Comparison of ENCODE assay signal across 16 mouse cellular contexts in the genomic region with DNA sequence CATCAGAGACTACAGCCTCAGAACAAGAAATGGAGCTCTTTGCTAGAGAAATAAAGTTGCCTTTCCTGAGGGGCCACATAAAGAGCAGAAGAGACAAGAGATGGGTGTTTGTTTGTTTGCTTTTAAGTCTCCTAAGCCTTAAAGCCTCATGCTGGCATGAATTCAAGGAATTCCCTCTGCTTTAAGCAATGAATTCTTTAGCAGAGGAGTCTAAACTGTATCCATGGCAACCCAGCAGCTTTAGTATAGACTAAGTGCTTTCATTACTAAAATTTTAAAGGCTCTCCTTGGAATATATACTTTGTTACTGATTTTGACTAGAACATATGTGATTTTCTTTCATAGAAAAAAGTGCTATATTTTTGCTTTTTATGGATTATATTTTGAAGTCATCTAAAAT.
DNase-seq lines count a peak whose midpoint lies in the region; ATAC-seq and TF ChIP-seq lines count a peak whose summit lies in the region.
"Had no signal": no experiment of that assay in that cellular context is flagged by ENCODE, and none has a peak within 500 bp of the region (broad histone marks: within the 10 kb centered on the region; RNA-seq: fewer than 3 reads in every experiment).

No protein-coding gene starts in this region.

- H3K27ac ChIP-seq in embryonic facial prominence, embryonic 14.5 days (replicated peaks; ENCODE audit: low read depth, low read length) = no peak overlapping the region
- H3K27ac ChIP-seq in embryonic facial prominence, embryonic 10.5 days (replicated peaks) = no peak overlapping the region
- no peak overlapping the region for H3K27ac ChIP-seq in lung, embryonic 14.5 days (ENCODE audit: low read depth)
- no peak overlapping the region for H3K27ac ChIP-seq in forebrain, embryonic 15.5 days (replicated peaks)
- no peak overlapping the region for H3K27ac ChIP-seq in midbrain, postnatal 0 days (ENCODE audit: low read depth, low read length)
- H3K27ac ChIP-seq in kidney, embryonic 14.5 days (ENCODE audit: low read depth, low read length) = no peak overlapping the region
- H3K27ac ChIP-seq: liver, embryonic 14.5 days had no signal

- H3K9ac ChIP-seq in embryonic facial prominence, embryonic 14.5 days (ENCODE audit: low read depth, low read length) = no peak overlapping the region
- H3K9ac ChIP-seq in lung, embryonic 14.5 days = no peak overlapping the region
- no peak overlapping the region for H3K9ac ChIP-seq in forebrain, embryonic 15.5 days (replicated peaks)
- H3K9ac ChIP-seq in midbrain, postnatal 0 days (replicated peaks; ENCODE audit: low read length, poor library complexity, severe bottlenecking) = no peak overlapping the region
- H3K9ac ChIP-seq in kidney, embryonic 14.5 days (ENCODE audit: low read depth, low read length) = no peak overlapping the region
- H3K9ac ChIP-seq: heart, embryonic 12.5 days; liver, embryonic 14.5 days had no signal

- no peaks in the 10 kb centered on the region for H3K36me3 ChIP-seq in embryonic facial prominence, embryonic 14.5 days (ENCODE audit: control insufficient read depth, insufficient read depth, low read length)
- H3K36me3 ChIP-seq in embryonic facial prominence, embryonic 10.5 days (replicated peaks) = no peaks in the 10 kb centered on the region
- no peaks in the 10 kb centered on the region for H3K36me3 ChIP-seq in lung, embryonic 14.5 days (ENCODE audit: insufficient read depth)
- H3K36me3 ChIP-seq in forebrain, embryonic 15.5 days = no peaks in the 10 kb centered on the region
- H3K36me3 ChIP-seq in midbrain, postnatal 0 days (ENCODE audit: insufficient read depth, low read length) = no peaks in the 10 kb centered on the region
- no peaks in the 10 kb centered on the region for H3K36me3 ChIP-seq in kidney, embryonic 14.5 days (ENCODE audit: control insufficient read depth, insufficient read depth, low read length)
- H3K36me3 ChIP-seq: heart, embryonic 12.5 days had no signal

- no peak for TF ChIP-seq CTCF in lung, embryonic 14.5 days (IDR thresholded peaks at IDR 0.05; ENCODE audit: low read depth)
- no peak for TF ChIP-seq CTCF in midbrain, postnatal 0 days (IDR thresholded peaks at IDR 0.05)

- H3K4me3 ChIP-seq in embryonic facial prominence, embryonic 14.5 days (ENCODE audit: low read depth, low read length) = no peak overlapping the region
- no peak overlapping the region for H3K4me3 ChIP-seq in embryonic facial prominence, embryonic 10.5 days
- no peak overlapping the region for H3K4me3 ChIP-seq in lung, embryonic 14.5 days (ENCODE audit: low read depth, low read length)
- H3K4me3 ChIP-seq in forebrain, embryonic 15.5 days = no peak overlapping the region
- H3K4me3 ChIP-seq in midbrain, postnatal 0 days (ENCODE audit: low read depth, low read length) = no peak overlapping the region
- H3K4me3 ChIP-seq in kidney, embryonic 14.5 days (ENCODE audit: low read length) = no peak overlapping the region
- H3K4me3 ChIP-seq: heart, embryonic 12.5 days; myocyte had no signal

- no peaks in the 10 kb centered on the region for H3K4me1 ChIP-seq in embryonic facial prominence, embryonic 14.5 days (ENCODE audit: control insufficient read depth, insufficient read depth, low read length)
- H3K4me1 ChIP-seq in embryonic facial prominence, embryonic 10.5 days = peaks cover 2% of the 10 kb centered on the region; the same call in 1 of the 2 replicates
- H3K4me1 ChIP-seq in lung, embryonic 14.5 days (ENCODE audit: insufficient read depth) = peaks cover 4% of the 10 kb centered on the region; the same call in 1 of the 2 replicates
- peaks cover 3% of the 10 kb centered on the region; the same call in 1 of the 2 replicates for H3K4me1 ChIP-seq in forebrain, embryonic 15.5 days
- no peaks in the 10 kb centered on the region; the same call in 1 of the 2 replicates for H3K4me1 ChIP-seq in midbrain, postnatal 0 days (ENCODE audit: insufficient read depth, low read length)
- 0 out of 2 replicates have a peak, but pooled peaks cover 2% of the 10 kb centered on the region for H3K4me1 ChIP-seq in kidney, embryonic 14.5 days (ENCODE audit: control insufficient read depth, insufficient read depth, low read length)
- H3K4me1 ChIP-seq: heart, embryonic 12.5 days had no signal

- ATAC-seq in embryonic facial prominence, embryonic 14.5 days (ENCODE audit: low read depth) = 0 out of 2 replicates have a peak, but pooled peaks have one; percentile 37
- ATAC-seq in lung, embryonic 14.5 days (ENCODE audit: insufficient read depth) = peak; percentile 76
- peak; percentile 82 for ATAC-seq in forebrain, embryonic 15.5 days (replicated peaks)
- no peak for ATAC-seq in midbrain, postnatal 0 days (ENCODE audit: low FRiP score)
- no peak for ATAC-seq in kidney, embryonic 14.5 days (ENCODE audit: low FRiP score, low TSS enrichment)
- ATAC-seq: Patski had no signal

- DNase-seq in embryonic facial prominence, embryonic 14.5 days (ENCODE audit: low spot score) = peak; percentile 86
- DNase-seq in embryonic facial prominence, embryonic 10.5 days (ENCODE audit: low spot score) = no peak
- peak; percentile 92 for DNase-seq in lung, embryonic 14.5 days
- no peak for DNase-seq in lung, adult 18-20 months
- DNase-seq in midbrain, postnatal 0 days (ENCODE audit: low spot score) = peak; percentile 74
- no peak for DNase-seq in thymus, postnatal 25 days
- DNase-seq: gastrocnemius, postnatal 36 days; heart, postnatal 4 days; kidney, adult 18-20 months; left cerebral cortex, postnatal 4 days had no signal

- no peaks in the 10 kb centered on the region for H3K9me3 ChIP-seq in embryonic facial prominence, embryonic 14.5 days (ENCODE audit: control insufficient read depth, low read length)
- H3K9me3 ChIP-seq in embryonic facial prominence, embryonic 10.5 days = no peaks in the 10 kb centered on the region
- no peaks in the 10 kb centered on the region for H3K9me3 ChIP-seq in lung, embryonic 14.5 days (ENCODE audit: low read depth, low read length)
- no peaks in the 10 kb centered on the region for H3K9me3 ChIP-seq in forebrain, embryonic 15.5 days
- no peaks in the 10 kb centered on the region for H3K9me3 ChIP-seq in midbrain, postnatal 0 days (ENCODE audit: low read length)
- H3K9me3 ChIP-seq in kidney, embryonic 14.5 days (ENCODE audit: control insufficient read depth, low read length) = no peaks in the 10 kb centered on the region
- H3K9me3 ChIP-seq: heart, embryonic 12.5 days had no signal

- H3K27me3 ChIP-seq in embryonic facial prominence, embryonic 14.5 days (replicated peaks; ENCODE audit: control insufficient read depth, insufficient read depth, low read length) = no peaks in the 10 kb centered on the region
- no peaks in the 10 kb centered on the region for H3K27me3 ChIP-seq in embryonic facial prominence, embryonic 10.5 days (replicated peaks; ENCODE audit: low read depth, poor library complexity, severe bottlenecking)
- H3K27me3 ChIP-seq in lung, embryonic 14.5 days (ENCODE audit: insufficient read depth, low read length) = no peaks in the 10 kb centered on the region
- no peaks in the 10 kb centered on the region for H3K27me3 ChIP-seq in forebrain, embryonic 15.5 days
- no peaks in the 10 kb centered on the region for H3K27me3 ChIP-seq in midbrain, postnatal 0 days (ENCODE audit: insufficient read depth, low read length)
- H3K27me3 ChIP-seq in kidney, embryonic 14.5 days (ENCODE audit: control insufficient read depth, insufficient read depth, low read length) = no peaks in the 10 kb centered on the region
- H3K27me3 ChIP-seq: heart, embryonic 12.5 days; Patski had no signal

- H3K4me2 ChIP-seq in embryonic facial prominence, embryonic 14.5 days (ENCODE audit: low read depth, low read length) = no peak overlapping the region
- H3K4me2 ChIP-seq in lung, embryonic 14.5 days = no peak overlapping the region
- H3K4me2 ChIP-seq in forebrain, embryonic 15.5 days (replicated peaks) = no peak overlapping the region
- H3K4me2 ChIP-seq in midbrain, postnatal 0 days (ENCODE audit: low read depth, low read length, poor library complexity, severe bottlenecking) = no peak overlapping the region
- H3K4me2 ChIP-seq in kidney, embryonic 14.5 days (replicated peaks; ENCODE audit: low read depth, low read length) = no peak overlapping the region
- H3K4me2 ChIP-seq: heart, embryonic 12.5 days had no signal

Comparison
In these comparisons a context has a peak if more than half of its experiments do, and no peak if none do; other contexts are left out.
1. DNase-seq: peak in embryonic facial prominence, embryonic 14.5 days (single experiment), lung, embryonic 14.5 days (single experiment) and midbrain, postnatal 0 days (single experiment); none in embryonic facial prominence, embryonic 10.5 days (single experiment), lung, adult 18-20 months (0 of 2) and thymus, postnatal 25 days (single experiment).
2. ATAC-seq: peak in embryonic facial prominence, embryonic 14.5 days (single experiment), lung, embryonic 14.5 days (single experiment) and forebrain, embryonic 15.5 days (single experiment); none in midbrain, postnatal 0 days (single experiment) and kidney, embryonic 14.5 days (single experiment).